Mouse (Mus musculus) activated CD4-positive, CD25-positive, alpha-beta regulatory T cell, adult 4 months (primary cell): ENCODE data around the gene Aimp1. TPM values are rescaled to one million over a fixed set of nuclear protein-coding genes. Genes with fewer than 3 reads are reported as not detected.

Source experiments
- polyA plus RNA-seq, 2 experiments: library from polyadenylated mRNA; unstranded; fragments of 100-300 nt; shearing (Covaris generic); gene quantifications; one replicate each; pipeline ENCODE4 v1.2.1; 2017

The Aimp1 gene
- polyA plus RNA-seq, 2 experiments from 2014 or later: 115 to 123 TPM

Other genes with a start within 250 kb of the Aimp1 start
- not detected for gene Gimd1, start 54.5 kb downstream of the Aimp1 start, polyA plus RNA-seq
- 10 to 100 TPM; 28.0 to 31.0 TPM for gene Tbck, start 226 bp downstream of the Aimp1 start, polyA plus RNA-seq